Mouse (Mus musculus) cerebellum, adult 18-20 months (tissue): ENCODE data around the gene Plscr1.

Experiments
- DNase-seq, 2 experiments: peaks; one replicate each; pipeline ENCODE4 v3.0.0; 2021

Plscr1 gene

GRCm38 (mm10) chr9:92249447-92249852 lies at the start of gene Plscr1:
Gene Plscr1, plus strand, starts transcription at chr9:92249750.
- no peak for DNase-seq

DNA sequence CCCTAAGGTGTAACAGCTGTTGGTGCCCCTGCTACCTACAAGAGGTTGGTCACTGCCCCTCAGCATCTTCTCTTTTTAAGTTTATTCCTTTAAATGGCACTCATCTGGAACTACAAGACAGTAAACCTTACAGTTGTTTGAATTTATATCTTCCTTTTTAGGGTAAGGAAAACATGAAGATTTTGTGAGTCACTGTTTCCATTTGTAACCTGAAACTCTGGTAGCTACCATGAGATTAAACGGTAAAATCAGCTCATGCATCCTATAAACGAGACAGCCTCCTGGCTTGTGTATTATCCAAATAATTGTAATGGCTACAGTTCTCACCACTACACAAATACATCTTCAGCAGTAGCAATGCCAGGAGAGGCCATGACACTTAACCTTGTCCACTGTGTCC lies 45.2 kb upstream of the Plscr1 start:
- no peak for DNase-seq

GRCm38 (mm10) chr9:92207307-92207706 lies 42.2 kb upstream of the Plscr1 start:
- DNase-seq, result peak; percentile 75 to 76

DNA sequence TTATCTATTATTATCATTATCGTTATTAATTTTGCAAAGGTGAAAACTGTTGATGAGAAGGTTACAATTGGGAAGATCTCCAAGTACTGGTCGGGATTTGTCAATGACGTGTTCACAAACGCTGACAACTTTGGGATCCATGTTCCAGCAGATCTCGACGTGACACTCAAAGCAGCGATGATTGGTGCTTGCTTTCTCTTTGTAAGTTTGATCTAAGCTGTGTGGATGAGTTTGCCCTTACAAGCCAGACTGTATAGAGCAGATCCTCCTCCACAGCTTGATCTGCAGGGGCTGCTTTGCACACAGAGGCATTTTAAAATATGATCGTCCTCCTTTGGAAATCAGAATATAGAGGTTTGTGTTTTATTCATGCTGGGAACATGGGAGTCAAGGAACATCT lies 41.8 kb upstream of the Plscr1 start:
- DNase-seq, result peak; percentile 4 to 10

DNA sequence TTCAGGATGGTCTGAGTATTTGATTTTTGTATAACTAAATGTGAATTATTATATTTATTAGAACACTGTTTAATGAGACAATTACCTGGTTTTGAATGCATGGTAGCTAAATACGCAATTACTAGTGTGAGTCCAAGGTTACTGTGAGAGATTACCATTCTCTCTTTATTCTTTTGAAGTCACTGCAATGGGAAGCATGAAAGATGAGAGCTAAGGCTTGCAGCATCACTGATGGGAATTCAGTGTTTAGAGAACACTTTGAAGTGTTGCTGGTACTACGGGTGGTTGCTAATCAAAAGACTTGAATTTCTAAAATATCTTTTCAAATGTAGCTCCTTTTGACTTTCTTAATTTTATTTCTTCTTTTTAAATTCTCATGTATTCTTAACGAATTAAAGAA lies 39.7 kb upstream of the Plscr1 start:
- DNase-seq, result no peak

DNA sequence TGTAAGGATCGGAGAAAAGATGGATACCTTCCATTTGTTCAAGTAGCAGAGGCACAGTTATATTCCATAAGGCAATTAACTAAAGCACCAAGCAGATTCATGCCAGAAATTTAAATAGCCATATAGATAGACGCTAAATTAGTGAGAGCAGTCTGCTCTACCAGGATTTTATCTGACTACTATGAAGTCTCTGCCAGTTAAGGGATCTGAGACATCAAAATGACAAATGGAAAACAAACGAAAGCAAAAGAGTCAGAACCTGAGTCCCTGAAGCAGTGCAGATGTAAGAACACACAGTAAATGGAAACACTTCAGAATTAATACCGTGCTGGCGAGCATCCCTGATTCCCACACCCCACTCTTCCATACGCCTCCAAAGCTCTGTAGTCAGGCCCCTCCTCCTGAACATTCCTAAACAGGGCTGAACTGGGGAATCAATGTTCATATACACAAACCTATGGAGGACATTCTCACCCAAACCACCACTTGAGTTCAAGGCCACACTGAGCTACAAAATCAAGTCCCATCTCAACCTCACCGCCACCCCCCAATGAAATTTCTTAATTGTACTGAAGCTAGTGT lies 39.1 kb upstream of the Plscr1 start:
- DNase-seq, result no peak

DNA sequence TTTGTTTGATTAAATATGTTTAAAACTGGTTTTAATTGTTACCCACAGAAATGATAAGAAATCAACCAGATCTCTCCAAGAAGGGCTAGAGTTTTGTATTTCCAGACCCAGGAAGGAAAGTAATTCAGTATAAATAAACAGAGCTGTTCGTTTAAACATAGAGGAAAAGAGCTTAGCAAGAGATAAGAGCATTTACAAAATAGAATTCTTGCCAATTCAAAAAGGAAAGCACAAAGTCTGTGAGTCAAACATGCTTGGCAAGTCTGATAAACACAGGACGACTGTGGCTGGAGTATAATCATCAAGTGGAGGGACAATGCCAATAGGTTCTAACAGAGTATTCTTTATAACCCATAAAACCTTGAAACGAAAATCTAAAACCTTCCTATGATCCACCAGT lies 38.5 kb upstream of the Plscr1 start:
- no peak for DNase-seq

GRCm38 (mm10) chr9:92217484-92217883 lies 32.1 kb upstream of the Plscr1 start:
- no peak for DNase-seq

GRCm38 (mm10) chr9:92217896-92218295 lies 31.7 kb upstream of the Plscr1 start:
- no peak for DNase-seq

- DNase-seq, result no peak
Observed at GRCm38 (mm10) chr9:92220151-92220550, 29.4 kb upstream of the Plscr1 start.

DNA sequence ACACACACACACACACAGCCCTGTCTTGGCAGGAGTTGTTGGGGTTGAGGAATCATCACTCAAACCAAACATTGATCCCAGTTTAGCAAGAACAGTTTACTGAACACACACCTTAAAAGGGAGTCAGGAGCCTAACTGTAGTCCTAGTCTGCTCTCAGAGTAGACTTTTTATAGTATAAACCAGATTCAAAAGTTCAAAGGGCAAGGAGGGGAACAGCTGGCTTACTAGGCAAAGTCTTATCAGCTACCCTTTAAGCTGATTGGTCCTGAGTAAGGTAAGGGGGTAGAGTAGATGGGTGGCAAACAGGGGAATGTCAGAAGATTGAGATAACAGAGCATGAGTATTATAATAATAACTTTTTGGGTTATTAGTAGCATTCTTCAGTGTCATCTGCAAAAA lies 28.1 kb upstream of the Plscr1 start:
- no peak for DNase-seq

- no peak for DNase-seq
Observed at GRCm38 (mm10) chr9:92224598-92225231, 24.8 kb upstream of the Plscr1 start.

GRCm38 (mm10) chr9:92226127-92226655 lies 23.4 kb upstream of the Plscr1 start:
- no peak for DNase-seq

- DNase-seq, result no peak
Observed at GRCm38 (mm10) chr9:92226795-92227194, 22.8 kb upstream of the Plscr1 start.

GRCm38 (mm10) chr9:92228867-92229832 lies 20.4 kb upstream of the Plscr1 start:
- no peak for DNase-seq

GRCm38 (mm10) chr9:92229833-92230205 lies 19.7 kb upstream of the Plscr1 start:
- no peak for DNase-seq

DNA sequence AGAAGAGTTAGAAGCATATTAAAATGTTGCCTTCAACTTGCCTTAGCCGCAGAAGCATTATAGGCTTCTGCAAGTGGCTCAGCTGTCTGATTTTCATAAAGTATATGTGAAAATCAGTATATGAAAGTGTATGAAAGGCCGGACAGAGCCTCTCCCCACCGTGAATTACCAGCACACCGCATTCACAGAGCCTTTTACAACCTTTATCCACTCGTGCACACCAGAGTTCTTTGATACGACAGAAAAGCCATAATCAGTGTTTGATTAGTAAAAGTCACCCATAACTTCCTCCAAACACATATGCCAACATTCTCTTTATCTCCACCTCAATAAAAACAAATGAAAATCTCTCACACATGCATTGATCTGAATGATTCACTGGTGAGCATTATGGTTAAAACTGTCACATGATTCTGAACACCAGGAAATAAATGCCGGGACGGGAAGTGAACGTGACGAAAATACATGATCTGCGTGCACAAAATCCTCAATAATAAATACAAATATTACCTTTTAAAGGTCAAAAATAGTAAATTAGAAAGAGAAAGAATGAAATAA lies 14.6 kb upstream of the Plscr1 start:
- DNase-seq, result no peak

GRCm38 (mm10) chr9:92248773-92249446 lies 640 bp upstream of the Plscr1 start:
- DNase-seq, result no peak

GRCm38 (mm10) chr9:92249987-92250772 lies 630 bp downstream of the Plscr1 start:
- peak; percentile 33 for DNase-seq

DNA sequence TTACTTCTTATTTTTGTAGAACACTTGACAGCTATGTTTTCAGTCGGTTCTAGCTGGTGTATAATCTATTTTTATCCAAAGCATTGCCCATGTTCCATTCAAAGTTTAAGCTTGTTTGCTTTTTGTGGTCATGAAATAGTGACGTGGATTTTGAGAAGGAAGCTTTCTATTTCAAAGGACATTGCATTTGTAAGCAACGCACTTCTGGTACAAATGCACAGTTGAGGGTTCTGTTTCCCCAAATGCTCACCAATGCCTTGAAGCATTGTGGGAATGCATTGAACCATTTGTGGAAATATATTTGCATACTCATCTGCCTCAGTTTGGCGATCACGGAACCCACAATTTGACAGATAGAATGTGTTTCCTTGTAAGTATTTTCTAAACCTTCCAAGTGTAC lies 3.2 kb downstream of the Plscr1 start:
- no peak for DNase-seq

GRCm38 (mm10) chr9:92253585-92254321 lies 4.2 kb downstream of the Plscr1 start:
- no peak for DNase-seq
